Mouse (Mus musculus): ENCODE measurements at regions not wholly inside any gene's neighbourhood (a gene's known extent, or its start where the extent isn't known, plus 50 kb on each side); places are given as distances from the start of the nearest gene placed in this dataset.
"Not testable (repeated sequence)": the region's sequence is repeated elsewhere in the genome, so short reads cannot be mapped to it uniquely, and the experiment has no call there.

- H3K9me3 ChIP-seq; H3K36me3 ChIP-seq; H3K4me1 ChIP-seq; H3K4me2 ChIP-seq; H3K27me3 ChIP-seq (replicated peaks); H3K27ac ChIP-seq; H3K9ac ChIP-seq; H3K4me3 ChIP-seq (replicated peaks): not testable (repeated sequence)
- ATAC-seq (ENCODE audit: insufficient read depth, low FRiP score, low read depth): peak; percentile 53; the same call in 1 of the 2 replicates
- WGBS: 40% methylated on average over 2 of the region's 2 CpGs
Observed at GRCm38 (mm10) chr3:110880472-110880871, 629.7 kb upstream of the Prmt6 start.

DNA sequence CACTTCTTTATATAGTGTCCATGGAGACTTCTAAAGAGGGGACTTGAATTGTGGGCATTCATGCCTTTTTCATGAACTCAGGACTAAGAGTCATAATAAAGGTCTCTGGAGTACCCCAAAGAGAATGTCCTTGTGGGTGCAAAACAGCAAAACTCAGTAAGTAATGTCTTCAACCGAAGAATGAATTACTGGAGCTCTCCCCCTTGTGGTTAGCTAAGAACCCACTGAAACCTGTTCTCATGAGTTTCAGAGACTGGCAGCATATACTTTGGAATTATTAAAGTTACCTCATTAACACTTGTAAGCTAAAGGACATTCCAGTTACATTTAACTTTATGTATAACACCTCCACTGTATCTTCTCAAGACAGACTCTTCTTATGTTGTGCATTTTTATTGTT lies 615.2 kb upstream of the Prmt6 start:
- H3K4me1 ChIP-seq: no peaks in the 10 kb centered on the region
- no peak for ATAC-seq (ENCODE audit: insufficient read depth, low FRiP score, low read depth)
- 61% methylated on average over 1 of the region's 1 CpGs for WGBS
- no peaks in the 10 kb centered on the region for H3K27me3 ChIP-seq (replicated peaks)
- no peak overlapping the region for H3K27ac ChIP-seq
- no peaks in the 10 kb centered on the region for H3K9me3 ChIP-seq
- H3K4me3 ChIP-seq (replicated peaks): no peak overlapping the region
- H3K9ac ChIP-seq: no peak overlapping the region
- H3K36me3 ChIP-seq: no peaks in the 10 kb centered on the region
- no peak overlapping the region for H3K4me2 ChIP-seq

GRCm38 (mm10) chr3:110847222-110847621 lies 596.4 kb upstream of the Prmt6 start:
- no peaks in the 10 kb centered on the region for H3K27me3 ChIP-seq (replicated peaks)
- no peak overlapping the region for H3K9ac ChIP-seq
- WGBS: 79% methylated on average over 2 of the region's 2 CpGs
- H3K4me1 ChIP-seq: no peaks in the 10 kb centered on the region
- no peaks in the 10 kb centered on the region for H3K9me3 ChIP-seq
- H3K36me3 ChIP-seq: no peaks in the 10 kb centered on the region
- ATAC-seq (ENCODE audit: insufficient read depth, low FRiP score, low read depth): no peak
- H3K4me2 ChIP-seq: no peak overlapping the region
- H3K27ac ChIP-seq: no peak overlapping the region
- no peak overlapping the region for H3K4me3 ChIP-seq (replicated peaks)

GRCm38 (mm10) chr3:110820709-110821401 lies 570.1 kb upstream of the Prmt6 start:
- Histone ChIP-seq H3K9ac (no peak overlapping the region), H3K36me3 (no peaks in the 10 kb centered on the region), H3K9me3 (no peaks in the 10 kb centered on the region), H3K4me2 (no peak overlapping the region), H3K4me3 (replicated peaks) (no peak overlapping the region), H3K4me1 (no peaks in the 10 kb centered on the region), H3K27ac (no peak overlapping the region), H3K27me3 (replicated peaks) (no peaks in the 10 kb centered on the region)
- ATAC-seq (ENCODE audit: insufficient read depth, low FRiP score, low read depth): no peak
- WGBS: 68% methylated on average over 3 of the region's 3 CpGs

GRCm38 (mm10) chr3:110789009-110789586 lies 538.3 kb upstream of the Prmt6 start:
- 53% methylated on average over 4 of the region's 4 CpGs for WGBS

GRCm38 (mm10) chr3:110755266-110755665 lies 504.5 kb upstream of the Prmt6 start:
- Histone ChIP-seq H3K9me3 (no peaks in the 10 kb centered on the region), H3K36me3 (no peaks in the 10 kb centered on the region), H3K4me2 (no peak overlapping the region), H3K4me1 (no peaks in the 10 kb centered on the region), H3K27ac (no peak overlapping the region), H3K27me3 (replicated peaks) (no peaks in the 10 kb centered on the region), H3K9ac (no peak overlapping the region), H3K4me3 (replicated peaks) (no peak overlapping the region)
- WGBS: 79% methylated on average over 1 of the region's 1 CpGs
- ATAC-seq (ENCODE audit: insufficient read depth, low FRiP score, low read depth): no peak

More at GRCm38 (mm10) chr3:110789009-110789586, 538.3 kb upstream of the Prmt6 start:
- H3K27ac ChIP-seq: no peak overlapping the region
- H3K4me1 ChIP-seq: no peaks in the 10 kb centered on the region
- ATAC-seq (ENCODE audit: insufficient read depth, low FRiP score, low read depth): no peak
- H3K4me3 ChIP-seq (replicated peaks): no peak overlapping the region
- H3K9me3 ChIP-seq: no peaks in the 10 kb centered on the region
- H3K4me2 ChIP-seq: no peak overlapping the region
- H3K27me3 ChIP-seq (replicated peaks): no peaks in the 10 kb centered on the region
- no peaks in the 10 kb centered on the region for H3K36me3 ChIP-seq
- no peak overlapping the region for H3K9ac ChIP-seq

DNA sequence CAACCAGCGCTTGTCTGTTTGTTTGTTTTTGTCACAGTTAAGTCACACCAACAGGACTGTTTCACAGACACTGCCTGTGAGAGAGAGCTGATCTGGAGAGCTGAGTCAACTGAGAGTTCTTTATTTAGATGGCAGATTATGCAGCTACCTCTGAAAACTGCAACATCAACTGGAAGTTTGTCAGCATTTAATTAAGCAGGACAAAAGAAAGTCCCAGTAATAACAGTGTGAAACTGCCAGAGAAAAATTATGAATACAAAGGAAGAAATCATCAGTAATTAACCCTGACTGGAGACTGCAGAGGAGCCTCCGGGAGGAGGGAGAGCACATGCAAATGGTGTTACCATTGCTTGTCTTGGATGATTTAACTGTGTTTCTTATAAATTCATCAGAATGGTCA lies 495.5 kb upstream of the Prmt6 start:
- 36% methylated on average over 2 of the region's 2 CpGs for WGBS
- no peak for ATAC-seq (ENCODE audit: insufficient read depth, low FRiP score, low read depth)
- H3K36me3 ChIP-seq: no peaks in the 10 kb centered on the region
- no peak overlapping the region for H3K9ac ChIP-seq
- H3K4me3 ChIP-seq (replicated peaks): no peak overlapping the region
- H3K4me2 ChIP-seq: no peak overlapping the region
- no peaks in the 10 kb centered on the region for H3K27me3 ChIP-seq (replicated peaks)
- no peaks in the 10 kb centered on the region for H3K4me1 ChIP-seq
- no peaks in the 10 kb centered on the region for H3K9me3 ChIP-seq
- H3K27ac ChIP-seq: no peak overlapping the region

GRCm38 (mm10) chr3:110700122-110700521 lies 449.3 kb upstream of the Prmt6 start:
- no peak for ATAC-seq (ENCODE audit: insufficient read depth, low FRiP score, low read depth)
- no peak overlapping the region for H3K27ac ChIP-seq
- H3K4me1 ChIP-seq: no peaks in the 10 kb centered on the region
- no peaks in the 10 kb centered on the region for H3K36me3 ChIP-seq
- H3K9ac ChIP-seq: no peak overlapping the region
- H3K9me3 ChIP-seq: no peaks in the 10 kb centered on the region
- WGBS: 70% methylated on average over 4 of the region's 4 CpGs
- no peaks in the 10 kb centered on the region for H3K27me3 ChIP-seq (replicated peaks)
- H3K4me3 ChIP-seq (replicated peaks): no peak overlapping the region
- H3K4me2 ChIP-seq: no peak overlapping the region

- WGBS: 45% methylated on average over 7 of the region's 7 CpGs
Observed at GRCm38 (mm10) chr3:110667525-110668005, 416.8 kb upstream of the Prmt6 start.

DNA sequence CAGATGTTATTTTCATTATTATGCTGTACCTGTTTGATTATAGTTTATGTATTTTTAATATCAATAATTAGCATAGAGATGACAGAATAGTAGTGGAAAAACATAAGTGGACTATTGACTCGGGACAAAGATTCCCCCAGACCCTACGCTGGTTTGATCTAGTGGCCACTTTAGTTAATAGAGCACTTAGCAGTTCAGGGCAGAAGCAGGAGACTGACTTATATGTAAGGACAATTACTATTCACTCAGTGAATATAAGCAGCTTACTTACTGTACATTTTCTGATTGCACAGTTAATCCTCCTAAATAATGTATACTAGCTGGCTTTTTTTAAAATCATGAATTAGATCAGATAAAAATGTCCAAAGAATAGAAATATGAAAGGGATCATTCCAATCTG lies 416.2 kb upstream of the Prmt6 start:
- Histone ChIP-seq H3K4me2 (no peak overlapping the region), H3K27me3 (replicated peaks) (no peaks in the 10 kb centered on the region), H3K36me3 (no peaks in the 10 kb centered on the region), H3K27ac (no peak overlapping the region), H3K9ac (no peak overlapping the region), H3K9me3 (no peaks in the 10 kb centered on the region), H3K4me1 (no peaks in the 10 kb centered on the region), H3K4me3 (replicated peaks) (no peak overlapping the region)
- ATAC-seq (ENCODE audit: insufficient read depth, low FRiP score, low read depth): no peak
- 62% methylated on average over 2 of the region's 2 CpGs for WGBS

More at GRCm38 (mm10) chr3:110667525-110668005, 416.8 kb upstream of the Prmt6 start:
- no peaks in the 10 kb centered on the region for H3K27me3 ChIP-seq (replicated peaks)
- no peak overlapping the region for H3K27ac ChIP-seq
- no peak overlapping the region for H3K4me3 ChIP-seq (replicated peaks)
- ATAC-seq (ENCODE audit: insufficient read depth, low FRiP score, low read depth): no peak
- H3K9ac ChIP-seq: no peak overlapping the region
- H3K4me2 ChIP-seq: no peak overlapping the region
- H3K9me3 ChIP-seq: no peaks in the 10 kb centered on the region
- no peaks in the 10 kb centered on the region for H3K36me3 ChIP-seq
- H3K4me1 ChIP-seq: no peaks in the 10 kb centered on the region

DNA sequence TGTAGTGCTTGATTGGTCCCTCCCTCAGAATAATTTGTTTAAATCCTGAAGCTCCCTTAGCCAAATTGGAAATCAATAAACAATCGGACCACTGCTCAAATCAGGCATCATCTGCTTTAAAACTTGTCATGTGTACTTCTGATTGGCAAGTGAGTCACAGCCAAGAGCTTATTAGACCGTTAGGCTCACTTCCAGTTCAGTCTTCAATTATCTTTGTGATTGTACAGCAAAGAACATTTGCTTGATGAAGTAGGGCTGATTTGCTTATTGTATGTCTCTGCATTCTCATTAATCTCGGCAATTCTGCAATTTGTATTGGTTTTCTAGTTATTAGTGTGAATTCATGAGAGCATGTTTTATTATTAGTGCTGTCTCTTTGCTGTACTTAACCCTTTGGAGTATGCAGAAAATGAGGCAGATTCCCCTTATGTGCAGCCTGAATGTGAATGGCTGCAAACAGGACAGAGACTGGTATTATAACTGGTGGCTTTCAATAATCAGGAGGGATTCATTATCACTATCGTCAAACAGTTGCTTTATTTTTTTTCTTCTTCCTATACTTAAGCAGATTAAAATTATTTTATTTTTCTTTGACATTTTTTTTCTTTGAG lies 406.8 kb upstream of the Prmt6 start:
- Histone ChIP-seq H3K4me2 (no peak overlapping the region), H3K4me3 (replicated peaks) (no peak overlapping the region), H3K4me1 (no peaks in the 10 kb centered on the region), H3K36me3 (no peaks in the 10 kb centered on the region), H3K9me3 (no peaks in the 10 kb centered on the region), H3K27me3 (replicated peaks) (no peaks in the 10 kb centered on the region), H3K27ac (no peak overlapping the region), H3K9ac (no peak overlapping the region)
- WGBS: 69% methylated on average over 4 of the region's 4 CpGs
- ATAC-seq (ENCODE audit: insufficient read depth, low FRiP score, low read depth): no peak

DNA sequence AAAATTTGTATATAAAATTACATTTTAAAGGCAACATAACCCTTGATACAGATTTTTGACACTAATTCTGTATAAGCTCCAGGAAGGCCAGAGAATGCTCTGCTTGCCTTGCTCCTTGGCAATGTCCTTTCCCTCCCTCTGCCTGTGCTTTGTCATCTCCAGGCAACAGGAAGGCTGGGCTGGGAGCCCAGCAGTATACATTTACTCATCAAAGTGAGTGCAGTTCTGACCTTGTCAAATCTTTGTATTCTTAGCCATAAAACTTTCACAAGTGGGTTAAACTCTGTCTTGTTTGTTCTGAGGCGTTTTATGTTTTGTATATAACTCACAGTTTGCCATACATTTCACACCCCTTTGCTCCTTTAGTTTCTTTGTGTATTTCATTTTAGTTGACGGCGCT lies 375.5 kb upstream of the Prmt6 start:
- no peaks in the 10 kb centered on the region for H3K4me1 ChIP-seq
- no peak overlapping the region for H3K9ac ChIP-seq
- no peaks in the 10 kb centered on the region for H3K36me3 ChIP-seq
- H3K4me2 ChIP-seq: no peak overlapping the region
- H3K27me3 ChIP-seq (replicated peaks): no peaks in the 10 kb centered on the region
- H3K4me3 ChIP-seq (replicated peaks): no peak overlapping the region
- peak; percentile 56; the same call in 1 of the 2 replicates for ATAC-seq (ENCODE audit: insufficient read depth, low FRiP score, low read depth)
- no peak overlapping the region for H3K27ac ChIP-seq
- WGBS: 52% methylated on average over 3 of the region's 3 CpGs
- H3K9me3 ChIP-seq: no peaks in the 10 kb centered on the region

Measured in stomach, embryonic 15.5 days (tissue).